Mouse (Mus musculus): ENCODE results near the gene Tnks1bp1. TPM values are rescaled to one million over a fixed set of nuclear protein-coding genes. Genes with fewer than 3 reads are reported as not detected.

Tnks1bp1 gene
- polyA plus RNA-seq, 1 experiment from 2014 or later = 11.7 TPM

GRCm38 (mm10) chr2:85060591-85061060, 12.8 kb downstream of the Tnks1bp1 start:
- Histone ChIP-seq H3K27ac (ENCODE audit: low read depth) (peak overlapping the region; percentile 47), H3K9me3 (ENCODE audit: control insufficient read depth, low read length) (no peaks in the 10 kb centered on the region), H3K4me3 (ENCODE audit: low read depth, low read length) (peak overlapping the region; percentile 27), H3K9ac (ENCODE audit: low read length) (peak overlapping the region; percentile 31; the same call in 1 of the 2 replicates), H3K4me1 (replicated peaks; ENCODE audit: control insufficient read depth, insufficient read depth, low read length) (peaks cover 15% of the 10 kb centered on the region), H3K4me2 (ENCODE audit: low read length) (peak overlapping the region; percentile 55), H3K27me3 (replicated peaks; ENCODE audit: control insufficient read depth, insufficient read depth, low read length) (no peaks in the 10 kb centered on the region), H3K36me3 (ENCODE audit: control insufficient read depth, insufficient read depth, low read length) (peaks cover 81% of the 10 kb centered on the region)
- peak; percentile 77 for DNase-seq (ENCODE audit: low spot score)
- WGBS = 5% methylated on average over 11 of the region's 11 CpGs
- ATAC-seq (replicated peaks; ENCODE audit: low FRiP score, low TSS enrichment, low read depth) = peak; percentile 89

GRCm38 (mm10) chr2:85061107-85061541, 13.3 kb downstream of the Tnks1bp1 start:
- Histone ChIP-seq H3K27ac (ENCODE audit: low read depth) (peak overlapping the region; percentile 47; the same call in 1 of the 2 replicates), H3K4me2 (ENCODE audit: low read length) (peak overlapping the region; percentile 55), H3K27me3 (replicated peaks; ENCODE audit: control insufficient read depth, insufficient read depth, low read length) (no peaks in the 10 kb centered on the region), H3K9me3 (ENCODE audit: control insufficient read depth, low read length) (no peaks in the 10 kb centered on the region), H3K4me3 (ENCODE audit: low read depth, low read length) (peak overlapping the region; percentile 27), H3K9ac (ENCODE audit: low read length) (peak overlapping the region; percentile 31; the same call in 1 of the 2 replicates), H3K36me3 (ENCODE audit: control insufficient read depth, insufficient read depth, low read length) (peaks cover 81% of the 10 kb centered on the region), H3K4me1 (replicated peaks; ENCODE audit: control insufficient read depth, insufficient read depth, low read length) (peaks cover 15% of the 10 kb centered on the region)
- ATAC-seq (replicated peaks; ENCODE audit: low FRiP score, low TSS enrichment, low read depth) (peak; percentile 60), DNase-seq (ENCODE audit: low spot score) (no peak)
- WGBS = 20% methylated on average over 10 of the region's 10 CpGs

GRCm38 (mm10) chr2:85065141-85065875, 17.5 kb downstream of the Tnks1bp1 start:
- H3K36me3 ChIP-seq (ENCODE audit: control insufficient read depth, insufficient read depth, low read length) = peaks cover 64% of the 10 kb centered on the region
- no peaks in the 10 kb centered on the region for H3K27me3 ChIP-seq (replicated peaks; ENCODE audit: control insufficient read depth, insufficient read depth, low read length)
- H3K27ac ChIP-seq (ENCODE audit: low read depth) = no peak overlapping the region
- WGBS = 65% methylated on average over 12 of the region's 12 CpGs
- no peaks in the 10 kb centered on the region for H3K9me3 ChIP-seq (ENCODE audit: control insufficient read depth, low read length)
- H3K4me2 ChIP-seq (ENCODE audit: low read length) = no peak overlapping the region
- peaks cover 16% of the 10 kb centered on the region for H3K4me1 ChIP-seq (replicated peaks; ENCODE audit: control insufficient read depth, insufficient read depth, low read length)
- H3K9ac ChIP-seq (ENCODE audit: low read length) = no peak overlapping the region
- H3K4me3 ChIP-seq (ENCODE audit: low read depth, low read length) = no peak overlapping the region
- ATAC-seq (replicated peaks; ENCODE audit: low FRiP score, low TSS enrichment, low read depth) (no peak), DNase-seq (ENCODE audit: low spot score) (no peak)

GRCm38 (mm10) chr2:85066937-85067336, 19.1 kb downstream of the Tnks1bp1 start:
- Histone ChIP-seq H3K4me3 (ENCODE audit: low read depth, low read length) (no peak overlapping the region), H3K4me1 (replicated peaks; ENCODE audit: control insufficient read depth, insufficient read depth, low read length) (peaks cover 4% of the 10 kb centered on the region; the same call in 1 of the 2 replicates), H3K9ac (ENCODE audit: low read length) (no peak overlapping the region), H3K27me3 (replicated peaks; ENCODE audit: control insufficient read depth, insufficient read depth, low read length) (no peaks in the 10 kb centered on the region), H3K9me3 (ENCODE audit: control insufficient read depth, low read length) (no peaks in the 10 kb centered on the region), H3K36me3 (ENCODE audit: control insufficient read depth, insufficient read depth, low read length) (peaks cover 72% of the 10 kb centered on the region), H3K4me2 (ENCODE audit: low read length) (no peak overlapping the region), H3K27ac (ENCODE audit: low read depth) (no peak overlapping the region)
- WGBS = 97% methylated on average over 5 of the region's 5 CpGs
- no peak for DNase-seq (ENCODE audit: low spot score)
- ATAC-seq (replicated peaks; ENCODE audit: low FRiP score, low TSS enrichment, low read depth) = no peak

GRCm38 (mm10) chr2:85067903-85068625, 20.2 kb downstream of the Tnks1bp1 start:
- no peak overlapping the region for H3K4me2 ChIP-seq (ENCODE audit: low read length)
- H3K4me3 ChIP-seq (ENCODE audit: low read depth, low read length) = no peak overlapping the region
- no peak overlapping the region for H3K9ac ChIP-seq (ENCODE audit: low read length)
- H3K36me3 ChIP-seq (ENCODE audit: control insufficient read depth, insufficient read depth, low read length) = peaks cover 69% of the 10 kb centered on the region
- 63% methylated on average over 10 of the region's 10 CpGs for WGBS
- H3K27me3 ChIP-seq (replicated peaks; ENCODE audit: control insufficient read depth, insufficient read depth, low read length) = no peaks in the 10 kb centered on the region
- no peaks in the 10 kb centered on the region for H3K9me3 ChIP-seq (ENCODE audit: control insufficient read depth, low read length)
- peaks cover 4% of the 10 kb centered on the region; the same call in 1 of the 2 replicates for H3K4me1 ChIP-seq (replicated peaks; ENCODE audit: control insufficient read depth, insufficient read depth, low read length)
- no peak overlapping the region for H3K27ac ChIP-seq (ENCODE audit: low read depth)
- DNase-seq (ENCODE audit: low spot score) = no peak
- peak; percentile 25; the same call in 1 of the 2 replicates for ATAC-seq (replicated peaks; ENCODE audit: low FRiP score, low TSS enrichment, low read depth)

GRCm38 (mm10) chr2:85068626-85069025, 20.8 kb downstream of the Tnks1bp1 start:
- Histone ChIP-seq H3K4me1 (replicated peaks; ENCODE audit: control insufficient read depth, insufficient read depth, low read length) (peaks cover 4% of the 10 kb centered on the region; the same call in 1 of the 2 replicates), H3K36me3 (ENCODE audit: control insufficient read depth, insufficient read depth, low read length) (peaks cover 64% of the 10 kb centered on the region), H3K4me3 (ENCODE audit: low read depth, low read length) (no peak overlapping the region), H3K9me3 (ENCODE audit: control insufficient read depth, low read length) (no peaks in the 10 kb centered on the region), H3K27me3 (replicated peaks; ENCODE audit: control insufficient read depth, insufficient read depth, low read length) (no peaks in the 10 kb centered on the region), H3K9ac (ENCODE audit: low read length) (no peak overlapping the region), H3K27ac (ENCODE audit: low read depth) (no peak overlapping the region), H3K4me2 (ENCODE audit: low read length) (no peak overlapping the region)
- 93% methylated on average over 2 of the region's 2 CpGs for WGBS
- DNase-seq (ENCODE audit: low spot score) (no peak), ATAC-seq (replicated peaks; ENCODE audit: low FRiP score, low TSS enrichment, low read depth) (no peak)

- Histone ChIP-seq H3K9me3 (ENCODE audit: control insufficient read depth, low read length) (no peaks in the 10 kb centered on the region), H3K4me3 (ENCODE audit: low read depth, low read length) (no peak overlapping the region), H3K36me3 (ENCODE audit: control insufficient read depth, insufficient read depth, low read length) (peaks cover 60% of the 10 kb centered on the region), H3K4me1 (replicated peaks; ENCODE audit: control insufficient read depth, insufficient read depth, low read length) (peaks cover 4% of the 10 kb centered on the region; the same call in 1 of the 2 replicates), H3K4me2 (ENCODE audit: low read length) (no peak overlapping the region), H3K27me3 (replicated peaks; ENCODE audit: control insufficient read depth, insufficient read depth, low read length) (no peaks in the 10 kb centered on the region), H3K27ac (ENCODE audit: low read depth) (no peak overlapping the region), H3K9ac (ENCODE audit: low read length) (no peak overlapping the region)
- 75% methylated on average over 15 of the region's 15 CpGs for WGBS
- no peak for DNase-seq (ENCODE audit: low spot score)
- no peak for ATAC-seq (replicated peaks; ENCODE audit: low FRiP score, low TSS enrichment, low read depth)
Measured at GRCm38 (mm10) chr2:85070086-85070485, 22.3 kb downstream of the Tnks1bp1 start.

- WGBS = 75% methylated on average over 5 of the region's 5 CpGs
- ATAC-seq (replicated peaks; ENCODE audit: low FRiP score, low TSS enrichment, low read depth) (no peak), DNase-seq (ENCODE audit: low spot score) (no peak)
- Histone ChIP-seq H3K9ac (ENCODE audit: low read length) (no peak overlapping the region), H3K36me3 (ENCODE audit: control insufficient read depth, insufficient read depth, low read length) (peaks cover 44% of the 10 kb centered on the region), H3K9me3 (ENCODE audit: control insufficient read depth, low read length) (no peaks in the 10 kb centered on the region), H3K4me1 (replicated peaks; ENCODE audit: control insufficient read depth, insufficient read depth, low read length) (0 out of 2 replicates have a peak, but pooled peaks cover 4% of the 10 kb centered on the region), H3K4me2 (ENCODE audit: low read length) (no peak overlapping the region), H3K27me3 (replicated peaks; ENCODE audit: control insufficient read depth, insufficient read depth, low read length) (no peaks in the 10 kb centered on the region), H3K27ac (ENCODE audit: low read depth) (no peak overlapping the region), H3K4me3 (ENCODE audit: low read depth, low read length) (no peak overlapping the region)
Measured at GRCm38 (mm10) chr2:85071921-85072320, 24.1 kb downstream of the Tnks1bp1 start.

All from intestine, embryonic 14.5 days (tissue).